Mouse (Mus musculus): ENCODE measurements around the gene Ahnak2.

GRCm38 (mm10) chr12:112739023-112739568, 63.4 kb downstream of the Ahnak2 start:
- TF ChIP-seq CTCF (IDR thresholded peaks at IDR 0.05; ENCODE audit: borderline replicate concordance, insufficient read depth, low read depth, low read length) (no peak), POLR2A (IDR thresholded peaks at IDR 0.05; ENCODE audit: borderline replicate concordance, insufficient read depth, low read length) (no peak)

Data from cerebellum, adult 2 months (tissue).